Mouse (Mus musculus): ENCODE results near the gene Rab1b. TPM values are rescaled to one million over a fixed set of nuclear protein-coding genes. Genes with fewer than 3 reads are reported as not detected.

The Rab1b gene
- polyA plus RNA-seq, 1 experiment: 16.9 TPM

- no peaks in the 10 kb centered on the region for H3K36me3 ChIP-seq (ENCODE audit: control insufficient read depth)
- no peaks in the 10 kb centered on the region for H3K9me3 ChIP-seq (ENCODE audit: control insufficient read depth, low read length)
- peaks cover 51% of the 10 kb centered on the region for H3K4me1 ChIP-seq (ENCODE audit: control insufficient read depth)
- no peak for TF ChIP-seq GATA1 (IDR thresholded peaks at IDR 0.05; ENCODE audit: low read length)
- TF ChIP-seq TAL1 (IDR thresholded peaks at IDR 0.05; ENCODE audit: low read length): no peak
- H3K4me3 ChIP-seq (replicated peaks): no peak overlapping the region
- peaks cover 7% of the 10 kb centered on the region; the same call in 1 of the 2 replicates for H3K27me3 ChIP-seq (ENCODE audit: control insufficient read depth)
These were observed 47.8 kb downstream of the Rab1b start for GRCm38 (mm10) chr19:5058801-5059771.

GRCm38 (mm10) chr19:5057876-5058775, 48.7 kb downstream of the Rab1b start:
- Histone ChIP-seq H3K9me3 (ENCODE audit: control insufficient read depth, low read length) (no peaks in the 10 kb centered on the region), H3K4me1 (ENCODE audit: control insufficient read depth) (peaks cover 55% of the 10 kb centered on the region), H3K4me3 (replicated peaks) (no peak overlapping the region), H3K36me3 (ENCODE audit: control insufficient read depth) (no peaks in the 10 kb centered on the region), H3K27me3 (ENCODE audit: control insufficient read depth) (peaks cover 16% of the 10 kb centered on the region)
- no peak for TF ChIP-seq GATA1 (IDR thresholded peaks at IDR 0.05; ENCODE audit: low read length)
- no peak for TF ChIP-seq TAL1 (IDR thresholded peaks at IDR 0.05; ENCODE audit: low read length)

- TF ChIP-seq TAL1 (IDR thresholded peaks at IDR 0.05; ENCODE audit: low read length) (no peak), GATA1 (IDR thresholded peaks at IDR 0.05; ENCODE audit: low read length) (no peak)
- Histone ChIP-seq H3K9me3 (ENCODE audit: control insufficient read depth, low read length) (no peaks in the 10 kb centered on the region), H3K36me3 (ENCODE audit: control insufficient read depth) (no peaks in the 10 kb centered on the region), H3K4me3 (replicated peaks) (no peak overlapping the region), H3K4me1 (ENCODE audit: control insufficient read depth) (peaks cover 49% of the 10 kb centered on the region), H3K27me3 (ENCODE audit: control insufficient read depth) (peaks cover 35% of the 10 kb centered on the region)
These were observed 50.6 kb downstream of the Rab1b start for GRCm38 (mm10) chr19:5056251-5056650.

- no peaks in the 10 kb centered on the region for H3K9me3 ChIP-seq (ENCODE audit: control insufficient read depth, low read length)
- peaks cover 11% of the 10 kb centered on the region for H3K36me3 ChIP-seq (ENCODE audit: control insufficient read depth)
- peaks cover 47% of the 10 kb centered on the region for H3K27me3 ChIP-seq (ENCODE audit: control insufficient read depth)
- H3K4me3 ChIP-seq (replicated peaks): no peak overlapping the region
- TF ChIP-seq TAL1 (IDR thresholded peaks at IDR 0.05; ENCODE audit: low read length) (no peak), GATA1 (IDR thresholded peaks at IDR 0.05; ENCODE audit: low read length) (no peak)
- peaks cover 34% of the 10 kb centered on the region for H3K4me1 ChIP-seq (ENCODE audit: control insufficient read depth)
These were observed 53.0 kb downstream of the Rab1b start for GRCm38 (mm10) chr19:5053909-5054308.

- Histone ChIP-seq H3K4me3 (replicated peaks) (no peak overlapping the region), H3K9me3 (ENCODE audit: control insufficient read depth, low read length) (no peaks in the 10 kb centered on the region), H3K4me1 (ENCODE audit: control insufficient read depth) (peaks cover 23% of the 10 kb centered on the region), H3K27me3 (ENCODE audit: control insufficient read depth) (peaks cover 47% of the 10 kb centered on the region), H3K36me3 (ENCODE audit: control insufficient read depth) (peaks cover 21% of the 10 kb centered on the region)
- TF ChIP-seq TAL1 (IDR thresholded peaks at IDR 0.05; ENCODE audit: low read length) (no peak), GATA1 (IDR thresholded peaks at IDR 0.05; ENCODE audit: low read length) (no peak)
These were observed 54.0 kb downstream of the Rab1b start for GRCm38 (mm10) chr19:5052853-5053252.

GRCm38 (mm10) chr19:5052166-5052822, 54.6 kb downstream of the Rab1b start:
- peaks cover 18% of the 10 kb centered on the region for H3K4me1 ChIP-seq (ENCODE audit: control insufficient read depth)
- no peak for TF ChIP-seq TAL1 (IDR thresholded peaks at IDR 0.05; ENCODE audit: low read length)
- no peak for TF ChIP-seq GATA1 (IDR thresholded peaks at IDR 0.05; ENCODE audit: low read length)
- H3K36me3 ChIP-seq (ENCODE audit: control insufficient read depth): peaks cover 27% of the 10 kb centered on the region
- H3K27me3 ChIP-seq (ENCODE audit: control insufficient read depth): peaks cover 47% of the 10 kb centered on the region
- H3K4me3 ChIP-seq (replicated peaks): no peak overlapping the region
- no peaks in the 10 kb centered on the region for H3K9me3 ChIP-seq (ENCODE audit: control insufficient read depth, low read length)

- peaks cover 47% of the 10 kb centered on the region for H3K27me3 ChIP-seq (ENCODE audit: control insufficient read depth)
- peaks cover 35% of the 10 kb centered on the region for H3K36me3 ChIP-seq (ENCODE audit: control insufficient read depth)
These were observed 55.4 kb downstream of the Rab1b start for GRCm38 (mm10) chr19:5051515-5051914.

GRCm38 (mm10) chr19:5051031-5051430, 55.8 kb downstream of the Rab1b start:
- H3K27me3 ChIP-seq (ENCODE audit: control insufficient read depth): peaks cover 47% of the 10 kb centered on the region
- TF ChIP-seq GATA1 (IDR thresholded peaks at IDR 0.05; ENCODE audit: low read length) (no peak), TAL1 (IDR thresholded peaks at IDR 0.05; ENCODE audit: low read length) (no peak)
- H3K9me3 ChIP-seq (ENCODE audit: control insufficient read depth, low read length): no peaks in the 10 kb centered on the region
- H3K4me1 ChIP-seq (ENCODE audit: control insufficient read depth): peaks cover 11% of the 10 kb centered on the region
- H3K36me3 ChIP-seq (ENCODE audit: control insufficient read depth): peaks cover 40% of the 10 kb centered on the region
- H3K4me3 ChIP-seq (replicated peaks): no peak overlapping the region

More at GRCm38 (mm10) chr19:5051515-5051914, 55.4 kb downstream of the Rab1b start:
- TF ChIP-seq TAL1 (IDR thresholded peaks at IDR 0.05; ENCODE audit: low read length): no peak
- no peak for TF ChIP-seq GATA1 (IDR thresholded peaks at IDR 0.05; ENCODE audit: low read length)
- Histone ChIP-seq H3K4me1 (ENCODE audit: control insufficient read depth) (peaks cover 14% of the 10 kb centered on the region), H3K9me3 (ENCODE audit: control insufficient read depth, low read length) (no peaks in the 10 kb centered on the region), H3K4me3 (replicated peaks) (no peak overlapping the region)

Measured in erythroblast, embryonic 14.5 days (primary cell).